ENCODE assay signal across 9 mouse cellular contexts in the genomic region with DNA sequence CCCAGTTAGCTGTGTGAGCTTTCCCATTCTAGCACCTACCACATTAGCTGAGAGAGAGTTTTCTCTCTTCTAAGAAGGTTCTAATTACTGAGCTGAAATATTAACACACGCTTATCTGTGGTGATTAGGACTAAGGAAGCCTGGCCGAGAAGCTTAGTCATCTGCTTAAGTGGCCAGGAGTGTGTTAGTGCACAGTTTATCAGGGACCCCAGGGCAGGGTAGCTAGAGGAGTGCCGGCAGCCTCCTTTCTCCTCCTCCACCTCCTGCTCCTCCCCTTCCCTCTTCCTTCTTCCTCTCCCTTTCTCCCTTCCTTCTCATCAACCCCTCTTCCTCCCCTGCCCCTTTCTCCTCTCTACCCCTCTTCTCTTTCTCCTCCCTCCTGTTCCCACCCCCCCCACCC. TPM values are rescaled to one million over a fixed set of nuclear protein-coding genes. Genes with fewer than 3 reads are reported as not detected.
DNase-seq lines count a peak whose midpoint lies in the region; ATAC-seq lines count a peak whose summit lies in the region.
"Had no signal": no experiment of that assay in that cellular context is flagged by ENCODE, and none has a peak within 500 bp of the region (broad histone marks: within the 10 kb centered on the region; RNA-seq: fewer than 3 reads in every experiment).

No protein-coding gene starts in this region.

- peaks cover 17% of the 10 kb centered on the region; the same call in 1 of the 2 replicates for H3K36me3 ChIP-seq in heart, embryonic 10.5 days
- H3K36me3 ChIP-seq in midbrain, embryonic 10.5 days: peaks cover 30% of the 10 kb centered on the region
- no peaks in the 10 kb centered on the region for H3K36me3 ChIP-seq in midbrain, embryonic 11.5 days (ENCODE audit: control insufficient read depth, insufficient read depth, low read length)
- no peaks in the 10 kb centered on the region for H3K36me3 ChIP-seq in intestine, embryonic 16.5 days (ENCODE audit: control insufficient read depth, insufficient read depth, low read length)
- no peaks in the 10 kb centered on the region for H3K36me3 ChIP-seq in neural tube, embryonic 13.5 days

- 8% methylated on average over 3 of the region's 3 CpGs for WGBS in heart, embryonic 10.5 days
- WGBS in midbrain, embryonic 10.5 days: 54% methylated on average over 3 of the region's 3 CpGs
- 54% methylated on average over 3 of the region's 3 CpGs for WGBS in midbrain, embryonic 11.5 days
- 9% methylated on average over 3 of the region's 3 CpGs for WGBS in intestine, embryonic 16.5 days
- 50% methylated on average over 3 of the region's 3 CpGs for WGBS in neural tube, embryonic 13.5 days

- ATAC-seq in midbrain, embryonic 11.5 days (ENCODE audit: low FRiP score): no peak
- ATAC-seq in intestine, embryonic 16.5 days: peak; percentile 56
- 0 out of 2 replicates have a peak, but pooled peaks have one; percentile 23 for ATAC-seq in neural tube, embryonic 13.5 days (ENCODE audit: low read depth)

- no peak overlapping the region for H3K9ac ChIP-seq in midbrain, embryonic 11.5 days (ENCODE audit: low read length)
- no peak overlapping the region for H3K9ac ChIP-seq in intestine, embryonic 16.5 days (ENCODE audit: low read depth, low read length)
- H3K9ac ChIP-seq in neural tube, embryonic 13.5 days: no peak overlapping the region; the same call in 1 of the 2 replicates

- DNase-seq in heart, embryonic 10.5 days (ENCODE audit: low spot score): no peak
- no peak for DNase-seq in heart, postnatal 36 days
- DNase-seq in midbrain, embryonic 10.5 days (ENCODE audit: low spot score): no peak
- DNase-seq in midbrain, embryonic 11.5 days (ENCODE audit: low spot score, missing footprints): no peak
- no peak for DNase-seq in layer of hippocampus, postnatal 25 days (ENCODE audit: extremely low spot score in 1 of 2, low spot score in 1 of 2)
- no peak for DNase-seq in cerebellum, adult 9-10 months

- peaks cover 50% of the 10 kb centered on the region for H3K4me1 ChIP-seq in heart, embryonic 10.5 days
- H3K4me1 ChIP-seq in midbrain, embryonic 10.5 days: peaks cover 27% of the 10 kb centered on the region
- peaks cover 4% of the 10 kb centered on the region; the same call in 1 of the 2 replicates for H3K4me1 ChIP-seq in midbrain, embryonic 11.5 days (ENCODE audit: control insufficient read depth, insufficient read depth, low read length)
- H3K4me1 ChIP-seq in intestine, embryonic 16.5 days (ENCODE audit: control insufficient read depth, insufficient read depth, low read length): peaks cover 40% of the 10 kb centered on the region
- H3K4me1 ChIP-seq in neural tube, embryonic 13.5 days (replicated peaks): peaks cover 41% of the 10 kb centered on the region

- peaks cover 26% of the 10 kb centered on the region for H3K27me3 ChIP-seq in heart, embryonic 10.5 days (ENCODE audit: insufficient read depth, poor library complexity, severe bottlenecking)
- H3K27me3 ChIP-seq in midbrain, embryonic 10.5 days (ENCODE audit: low read depth, poor library complexity, severe bottlenecking): no peaks in the 10 kb centered on the region
- H3K27me3 ChIP-seq in midbrain, embryonic 11.5 days (ENCODE audit: control insufficient read depth, insufficient read depth, low read length): no peaks in the 10 kb centered on the region
- no peaks in the 10 kb centered on the region for H3K27me3 ChIP-seq in intestine, embryonic 16.5 days (replicated peaks; ENCODE audit: control insufficient read depth, insufficient read depth, low read length)
- no peaks in the 10 kb centered on the region for H3K27me3 ChIP-seq in neural tube, embryonic 13.5 days

- no peaks in the 10 kb centered on the region for H3K9me3 ChIP-seq in heart, embryonic 10.5 days
- no peaks in the 10 kb centered on the region for H3K9me3 ChIP-seq in midbrain, embryonic 10.5 days (replicated peaks)
- no peaks in the 10 kb centered on the region for H3K9me3 ChIP-seq in midbrain, embryonic 11.5 days (ENCODE audit: control insufficient read depth, low read length)
- H3K9me3 ChIP-seq in intestine, embryonic 16.5 days (ENCODE audit: control insufficient read depth, low read length): no peaks in the 10 kb centered on the region
- H3K9me3 ChIP-seq in neural tube, embryonic 13.5 days: no peaks in the 10 kb centered on the region

- no peak overlapping the region for H3K4me2 ChIP-seq in midbrain, embryonic 11.5 days
- no peak overlapping the region for H3K4me2 ChIP-seq in intestine, embryonic 16.5 days (ENCODE audit: low read depth, low read length)
- H3K4me2 ChIP-seq in neural tube, embryonic 13.5 days: no peak overlapping the region

- no peak overlapping the region for H3K4me3 ChIP-seq in heart, embryonic 10.5 days
- H3K4me3 ChIP-seq in midbrain, embryonic 10.5 days: no peak overlapping the region
- no peak overlapping the region for H3K4me3 ChIP-seq in midbrain, embryonic 11.5 days (ENCODE audit: low read depth, low read length)
- H3K4me3 ChIP-seq in intestine, embryonic 16.5 days (ENCODE audit: low read length): no peak overlapping the region
- no peak overlapping the region for H3K4me3 ChIP-seq in neural tube, embryonic 13.5 days

- intact Hi-C loops in heart, postnatal 36 days (cut with DNase I): no loop called here

- peak overlapping the region; percentile 72 for H3K27ac ChIP-seq in heart, embryonic 10.5 days
- H3K27ac ChIP-seq in midbrain, embryonic 10.5 days (replicated peaks): peak overlapping the region; percentile 74
- no peak overlapping the region; the same call in 1 of the 2 replicates for H3K27ac ChIP-seq in midbrain, embryonic 11.5 days (ENCODE audit: low read depth, low read length)
- peak overlapping the region; percentile 69 for H3K27ac ChIP-seq in intestine, embryonic 16.5 days (ENCODE audit: low read length)
- 0 out of 2 replicates have a peak overlapping the region, but pooled peaks have one; percentile 18 for H3K27ac ChIP-seq in neural tube, embryonic 13.5 days (replicated peaks)
- H3K27ac ChIP-seq: macrophage had no signal

RNA-seq across cellular contexts. Expression of gene Galnt2, which starts 19.1 kb away (rescaled TPM):
- polyA plus RNA-seq in heart, embryonic 10.5 days (2016; fragmentation: Nextera tagmentation; extraction: Ambion mirVana): 44.7 and 59.3 TPM in 2 replicates
- total RNA-seq in heart, postnatal 36 days (2021): 10 to 100 TPM; 32.1 to 34.2 TPM
- 35.3 and 47.5 TPM in 2 replicates for polyA plus RNA-seq in midbrain, embryonic 10.5 days (2016; fragmentation: Nextera tagmentation; extraction: Ambion mirVana)
- polyA plus RNA-seq in midbrain, embryonic 11.5 days (2014; fragmentation: Nextera tagmentation; extraction: Ambion mirVana): 66.9 and 76.6 TPM in 2 replicates
- 35.1 and 35.9 TPM in 2 replicates for polyA plus RNA-seq in intestine, embryonic 16.5 days (2015; fragmentation: Nextera tagmentation; extraction: Ambion mirVana)
- polyA plus RNA-seq in neural tube, embryonic 13.5 days (2015; fragmentation: Nextera tagmentation; extraction: Ambion mirVana): 61.4 and 64.5 TPM in 2 replicates
- 10 to 100 TPM; 35.5 to 45.9 TPM for total RNA-seq in layer of hippocampus, postnatal 25 days (2021)
